Mouse (Mus musculus) mouse trophoblast stem cell (cell line): ENCODE data around the gene D930048N14Rik.
"Not testable (repeated sequence)": the region's sequence is repeated elsewhere in the genome, so short reads cannot be mapped to it uniquely, and the experiment has no call there.

ENCODE experiments used
- in situ Hi-C, 2 experiments: fragments of 300-500 bp; cut with MseI, MboI; formaldehyde crosslinking; loops; 2 replicates in 1 of 2; 3 replicates in 1 of 2; pipeline ENCODE4 v1.15.1; 2025

Gene D930048N14Rik

DNA sequence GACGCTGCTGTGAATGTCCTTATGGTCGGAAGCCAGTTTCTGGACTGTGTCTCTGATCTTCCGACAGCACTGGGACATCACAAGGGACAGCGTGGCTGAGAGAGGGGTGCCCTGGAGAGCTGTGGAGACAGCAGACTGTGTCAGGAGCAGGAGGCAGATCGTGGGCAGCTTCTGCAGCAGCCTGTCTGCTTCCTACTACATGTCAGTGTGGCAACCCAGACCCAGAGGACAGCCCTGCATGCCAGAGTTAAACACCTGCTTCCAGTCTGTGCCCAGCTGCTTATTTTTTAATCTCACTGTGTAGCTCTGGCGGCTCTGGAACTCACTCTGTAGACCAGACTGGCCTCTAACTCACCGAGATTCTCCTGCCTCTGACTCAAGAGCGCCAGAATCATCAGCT, 22.8 kb upstream of the D930048N14Rik start:
- in situ Hi-C loops = no loop called here

DNA sequence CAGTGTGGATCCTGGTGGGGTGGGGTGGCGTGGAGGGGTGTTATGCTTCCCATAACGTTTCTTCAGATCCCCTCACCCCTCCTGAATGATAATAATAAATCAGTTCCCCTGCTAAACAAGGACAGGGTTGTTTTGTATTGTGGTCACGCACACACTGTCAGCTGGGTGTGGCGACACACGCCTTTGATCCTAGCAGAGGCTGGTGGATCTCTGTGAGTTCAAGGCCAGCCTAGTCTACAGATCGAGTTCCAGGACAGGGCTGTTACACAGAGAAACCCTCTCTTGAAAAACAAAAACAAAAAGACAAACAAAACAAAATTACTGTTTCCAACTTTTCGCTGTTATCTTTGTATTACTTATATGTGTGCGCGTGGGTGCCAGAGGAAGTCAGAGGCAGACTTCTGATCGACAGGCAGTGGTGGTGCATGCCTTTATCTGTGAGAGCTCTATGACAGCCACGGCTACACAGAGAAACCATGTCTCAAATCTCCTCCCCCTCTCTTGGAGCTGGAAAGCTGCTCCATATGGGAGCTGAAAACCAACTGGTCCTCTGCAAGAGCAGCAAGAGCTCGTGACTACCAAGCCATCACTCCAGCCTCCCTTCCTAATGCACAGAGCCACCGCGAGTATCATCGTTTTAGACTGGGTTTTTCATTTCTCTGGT, 21.0 kb upstream of the D930048N14Rik start:
- in situ Hi-C loops = no loop called here

DNA sequence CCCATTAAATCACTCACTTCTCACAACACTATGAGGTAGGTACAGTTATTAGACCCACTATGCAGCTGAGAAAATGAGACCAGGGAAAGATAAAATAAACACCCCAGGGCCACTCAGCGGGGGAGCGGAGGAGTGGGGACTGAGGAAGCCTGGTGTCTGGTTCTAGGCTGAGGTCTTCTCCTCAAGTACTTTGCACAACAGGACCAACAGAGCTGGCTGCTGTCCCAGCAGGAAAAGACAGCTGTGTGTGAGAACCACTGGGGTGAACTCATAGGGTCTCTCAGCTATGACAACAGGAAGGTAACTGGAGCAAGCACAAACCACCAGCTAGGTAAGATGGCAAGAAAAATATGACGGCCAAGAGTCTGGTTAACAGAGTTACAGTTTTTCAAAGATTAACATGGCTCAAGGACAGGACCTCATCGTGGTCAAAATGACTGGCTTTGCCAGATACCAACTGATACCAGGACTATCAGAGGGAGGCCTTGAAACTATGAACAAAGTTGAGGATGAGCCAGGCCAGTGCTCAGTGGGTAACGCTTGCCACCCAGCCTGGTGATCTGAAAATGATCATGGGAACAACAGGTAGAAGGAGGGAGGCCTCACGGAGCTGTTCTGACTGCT, 18.5 kb upstream of the D930048N14Rik start:
- in situ Hi-C loops = no loop called here

DNA sequence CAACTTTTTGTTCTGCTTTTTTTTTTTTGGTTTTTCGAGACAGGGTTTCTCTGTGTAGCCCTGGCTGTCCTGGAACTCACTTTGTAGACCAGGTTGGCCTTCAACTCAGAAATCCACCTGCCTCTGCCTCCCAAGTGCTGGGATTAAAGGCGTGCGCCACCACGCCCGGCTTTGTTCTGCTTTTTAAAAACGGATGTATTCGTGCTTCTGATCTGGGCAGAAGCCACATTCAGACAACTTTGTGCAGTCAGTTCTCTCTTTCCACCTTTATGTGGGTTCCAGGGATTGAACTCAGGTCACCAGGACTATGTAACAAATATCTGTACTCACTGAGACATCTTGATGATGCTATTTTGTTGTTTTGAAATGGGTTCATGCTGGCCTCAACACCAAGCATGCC, 17.6 kb upstream of the D930048N14Rik start:
- in situ Hi-C loops = not testable (repeated sequence)

DNA sequence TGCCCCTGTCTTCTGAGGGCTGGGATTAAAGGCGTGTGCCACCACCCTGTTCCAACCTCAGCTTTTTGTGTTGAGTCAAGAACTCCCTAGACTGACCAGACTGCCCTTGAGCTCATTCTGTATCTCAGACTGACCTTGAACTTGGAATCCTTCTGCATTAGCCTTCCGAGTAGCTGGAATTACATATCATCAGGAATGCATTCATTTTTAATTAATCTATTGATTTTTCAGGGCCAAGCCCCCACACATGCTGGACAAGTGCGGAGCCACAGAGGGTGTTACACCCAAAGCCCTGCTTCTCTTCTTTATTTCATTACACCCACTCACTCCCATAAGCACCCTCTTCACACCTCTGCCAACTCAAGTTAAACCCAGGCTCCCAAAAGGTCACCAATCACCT, 17.0 kb upstream of the D930048N14Rik start:
- in situ Hi-C loops = no loop called here

DNA sequence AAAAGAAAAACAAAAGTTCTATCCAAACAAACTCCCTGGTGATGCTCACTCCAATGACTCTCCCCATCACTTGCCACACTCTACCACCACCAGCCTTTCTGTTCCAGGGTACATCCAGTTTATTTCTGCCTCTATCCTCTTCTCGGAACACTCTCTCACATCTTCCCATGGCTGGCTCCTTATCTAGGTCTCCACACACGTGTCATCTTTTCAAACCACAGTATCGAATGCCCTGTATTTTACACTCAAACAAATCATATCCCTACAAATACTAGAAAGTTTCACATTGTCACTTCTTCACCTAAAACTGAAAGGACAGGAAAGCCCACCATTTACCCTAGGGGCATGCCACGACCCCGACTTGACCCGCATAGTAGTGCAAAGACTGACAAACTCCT, 15.6 kb upstream of the D930048N14Rik start:
- in situ Hi-C loops = no loop called here

DNA sequence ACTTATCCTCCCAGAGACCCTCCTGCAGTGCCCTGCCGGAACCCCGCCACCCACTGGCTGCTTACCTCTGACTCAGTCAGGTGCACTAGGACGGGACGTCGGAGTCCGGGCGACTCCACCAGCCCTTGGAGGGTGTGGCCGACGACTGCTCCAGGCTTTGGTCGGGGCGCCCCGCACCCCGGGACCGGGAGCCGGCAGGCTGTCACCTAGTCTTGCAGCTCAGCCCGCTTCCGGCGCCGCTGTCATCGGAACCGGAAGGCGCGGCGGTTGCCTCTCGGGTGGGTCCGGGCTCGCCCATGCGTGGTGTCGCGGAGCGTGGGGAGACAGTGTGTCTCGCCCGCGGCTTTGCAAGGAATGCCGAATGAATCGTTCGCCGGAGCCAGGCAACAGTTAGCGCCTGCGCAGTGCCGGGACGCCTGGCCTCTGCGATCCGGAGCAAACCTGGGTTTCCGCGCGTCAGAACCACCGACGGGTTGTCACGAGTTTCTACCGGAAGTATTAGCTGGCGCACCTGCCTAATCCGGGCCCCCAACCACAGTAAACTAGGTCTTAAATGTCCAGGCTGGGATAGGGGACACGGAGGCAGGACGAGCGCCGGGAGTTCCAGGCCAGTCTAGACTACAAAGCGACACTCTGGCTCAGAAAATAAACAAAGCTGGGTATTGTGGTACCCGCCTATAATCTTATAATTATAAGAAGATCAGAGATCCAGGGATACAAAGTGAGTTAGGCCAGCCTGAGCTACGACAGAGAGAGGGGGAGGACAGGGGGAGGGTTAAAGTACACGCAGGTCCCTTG, 15.0 kb upstream of the D930048N14Rik start, which contains the start of gene Rmnd5b:
Rmnd5b (minus strand) TSS at position 372 of the 798 bp plus-strand sequence.
- in situ Hi-C loops = no loop called here

DNA sequence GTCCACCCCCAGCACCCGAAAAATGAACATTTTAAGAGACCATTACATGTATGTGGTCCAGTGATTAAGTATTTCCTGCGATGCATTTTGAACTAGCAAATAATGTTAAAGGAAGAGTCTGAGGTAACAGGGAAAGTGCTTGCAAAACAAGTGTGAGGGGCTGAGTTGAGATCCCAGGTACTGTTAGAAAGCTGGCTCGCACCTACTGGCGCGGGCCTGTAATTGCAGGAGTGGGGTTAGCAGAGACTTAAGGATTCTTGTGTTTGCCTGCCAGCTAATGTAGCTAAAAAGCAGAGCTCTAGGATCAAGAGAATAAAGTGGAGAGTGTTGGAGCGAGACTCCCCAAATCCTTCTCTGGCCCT, 14.4 kb upstream of the D930048N14Rik start:
- in situ Hi-C loops = no loop called here

DNA sequence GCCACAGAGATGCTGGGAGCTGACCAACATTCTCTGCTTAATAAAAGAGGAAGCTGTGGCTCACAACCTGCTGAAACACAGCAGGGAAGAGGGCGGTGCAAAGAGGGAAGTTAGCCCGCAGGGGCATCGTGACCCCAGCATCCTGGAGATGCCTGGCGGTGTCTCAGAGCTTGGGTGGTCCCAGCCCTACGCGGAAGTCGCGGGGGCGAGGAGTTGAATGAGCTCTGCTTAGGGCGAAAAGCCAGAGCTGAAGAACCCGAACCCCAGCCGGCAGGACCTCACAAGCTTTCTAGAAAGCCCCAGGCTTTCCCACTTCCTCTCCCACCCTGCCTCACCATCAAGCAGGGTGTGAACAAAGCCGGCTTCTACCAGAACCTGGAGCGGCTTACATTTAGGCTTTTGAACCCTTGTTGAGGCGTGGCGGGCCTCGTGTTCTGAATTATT, 12.8 kb upstream of the D930048N14Rik start:
- in situ Hi-C loops = no loop called here

DNA sequence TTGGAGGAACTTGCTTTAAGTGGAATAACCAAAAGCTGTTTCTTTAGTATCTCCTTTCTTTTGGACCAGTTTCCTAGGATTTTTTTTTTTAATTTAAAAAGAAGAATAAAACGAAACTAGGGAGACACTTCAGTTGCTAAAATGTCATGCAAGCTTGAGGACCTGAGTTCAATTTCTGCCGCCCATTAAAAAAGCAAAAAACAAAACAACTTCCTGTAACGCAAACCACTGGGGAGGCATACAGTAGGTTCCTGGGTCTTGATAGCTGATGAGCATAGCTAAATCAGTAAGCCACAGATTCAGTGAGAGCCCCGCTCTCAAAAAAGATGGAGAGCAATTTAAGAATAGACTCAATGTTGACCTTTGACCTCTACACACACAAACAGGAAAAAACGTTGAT, 12.3 kb upstream of the D930048N14Rik start:
- in situ Hi-C loops = no loop called here

DNA sequence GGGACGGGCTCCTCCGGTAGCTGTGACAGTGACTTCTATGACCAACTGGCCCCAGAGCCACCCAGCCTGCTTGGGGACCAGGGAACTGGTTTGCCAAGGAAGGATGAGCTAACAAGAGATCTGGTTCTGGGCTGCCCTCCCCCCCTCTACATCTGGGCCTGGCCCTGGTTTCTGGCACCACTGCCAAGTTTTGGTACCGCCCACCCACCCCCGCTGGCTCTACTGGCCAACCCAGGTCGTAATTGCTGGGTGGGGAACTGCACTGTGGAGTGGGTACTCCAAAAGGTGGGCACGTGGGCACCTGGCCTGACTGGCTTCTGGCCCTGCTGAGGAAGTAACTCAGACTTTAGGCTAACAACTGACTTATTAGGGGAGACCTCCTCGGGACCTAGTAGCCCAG, 10.0 kb upstream of the D930048N14Rik start:
- in situ Hi-C loops = no loop called here

DNA sequence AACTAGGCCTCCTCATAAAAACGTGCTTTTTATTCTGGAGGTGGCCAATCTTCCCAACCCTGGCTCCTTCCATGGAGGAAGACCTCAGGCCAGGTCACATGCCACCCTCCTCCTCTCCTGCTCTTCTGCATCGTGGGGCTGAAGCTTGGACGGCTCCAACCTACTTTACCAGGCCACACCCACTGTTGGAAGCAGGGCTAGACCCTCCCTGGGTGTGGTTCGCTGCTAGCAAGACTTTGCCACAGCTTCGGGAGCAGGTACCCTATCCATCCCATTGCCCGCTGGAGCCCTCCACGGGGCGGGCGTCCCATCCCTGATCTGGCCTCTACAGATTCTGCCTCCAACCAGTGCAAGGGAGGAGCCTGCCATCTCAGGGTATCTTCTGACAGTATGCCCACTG, 7.6 kb upstream of the D930048N14Rik start:
- in situ Hi-C loops = no loop called here

DNA sequence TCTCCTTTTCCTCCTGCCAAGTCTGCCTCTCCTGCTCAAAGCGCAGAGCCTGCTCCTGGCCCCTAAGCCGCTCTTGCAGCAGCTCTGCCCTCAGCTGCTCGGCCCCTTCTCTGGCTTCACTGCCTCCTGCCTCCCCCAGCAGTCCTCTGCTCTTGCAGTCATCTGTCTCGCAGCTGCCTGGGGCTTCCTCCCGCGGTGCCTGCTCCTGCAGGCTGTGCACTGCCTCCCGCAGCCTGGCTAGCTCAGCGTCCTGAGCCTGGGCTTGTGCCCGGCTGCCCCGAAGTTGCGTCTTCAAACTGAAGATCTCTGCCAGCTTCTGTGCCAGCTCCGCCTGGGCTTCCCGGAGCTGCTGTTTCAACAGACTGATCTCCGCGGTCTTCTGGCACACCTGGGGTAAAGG, 7.0 kb upstream of the D930048N14Rik start:
- in situ Hi-C loops = no loop called here

DNA sequence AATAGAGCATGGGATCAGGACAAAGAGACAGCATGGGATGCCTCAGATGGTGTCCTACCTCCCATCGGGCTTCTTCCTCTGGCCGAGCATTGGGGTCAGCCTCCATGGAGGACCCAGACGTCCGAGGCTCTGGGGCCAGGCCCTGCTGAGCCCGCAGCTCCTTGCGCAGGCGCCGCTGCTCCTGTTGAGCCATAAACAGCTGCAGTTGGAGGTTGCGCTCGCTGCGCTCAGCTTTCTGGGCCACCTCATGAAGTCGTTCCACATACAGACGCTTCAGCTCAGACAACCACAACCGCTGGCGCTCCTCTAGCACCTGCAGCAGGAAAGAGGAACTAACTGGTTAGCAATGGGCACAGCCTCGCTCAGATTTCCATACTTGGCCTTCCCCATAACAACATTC, 6.5 kb upstream of the D930048N14Rik start:
- in situ Hi-C loops = no loop called here

DNA sequence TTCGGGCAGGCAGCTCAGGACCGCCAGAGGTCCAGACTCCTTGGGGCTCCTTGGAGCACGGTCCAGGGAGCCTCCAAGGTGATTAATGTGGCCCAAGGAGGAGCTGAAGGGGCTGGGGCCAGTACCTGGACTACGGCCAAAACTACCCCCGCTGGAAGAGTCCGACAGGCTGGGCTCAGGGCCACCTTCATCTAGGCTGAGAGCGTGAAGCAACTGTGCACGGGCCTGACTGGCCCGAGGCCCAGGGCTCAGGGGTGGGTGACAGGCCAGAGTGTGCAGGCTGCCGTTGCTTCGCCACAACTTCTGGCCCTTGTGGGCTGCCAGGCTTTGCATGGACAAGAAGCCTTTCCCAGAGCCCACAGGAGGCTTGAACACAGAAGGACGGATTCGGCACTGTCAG, 5.5 kb upstream of the D930048N14Rik start:
- in situ Hi-C loops = no loop called here

DNA sequence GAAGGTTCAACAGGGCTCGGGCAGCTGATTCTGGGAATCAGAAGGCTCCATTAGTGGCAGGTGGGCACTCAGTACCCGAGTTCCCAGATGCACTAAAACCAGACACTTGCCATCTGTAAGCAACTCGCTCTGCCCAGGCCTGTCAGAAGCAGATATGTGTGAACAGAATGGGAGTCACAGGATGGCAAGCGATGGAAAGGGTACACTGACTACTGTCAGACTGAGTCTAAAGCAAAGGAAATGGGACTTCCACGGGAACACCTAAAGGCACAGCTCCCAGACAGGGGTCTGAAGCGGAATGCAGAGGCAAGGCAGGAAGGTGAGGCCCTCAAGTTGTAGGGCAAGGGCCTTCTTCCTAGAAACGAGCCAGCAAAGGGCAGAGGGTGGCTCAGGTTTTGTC, 4.5 kb upstream of the D930048N14Rik start:
- in situ Hi-C loops = no loop called here

DNA sequence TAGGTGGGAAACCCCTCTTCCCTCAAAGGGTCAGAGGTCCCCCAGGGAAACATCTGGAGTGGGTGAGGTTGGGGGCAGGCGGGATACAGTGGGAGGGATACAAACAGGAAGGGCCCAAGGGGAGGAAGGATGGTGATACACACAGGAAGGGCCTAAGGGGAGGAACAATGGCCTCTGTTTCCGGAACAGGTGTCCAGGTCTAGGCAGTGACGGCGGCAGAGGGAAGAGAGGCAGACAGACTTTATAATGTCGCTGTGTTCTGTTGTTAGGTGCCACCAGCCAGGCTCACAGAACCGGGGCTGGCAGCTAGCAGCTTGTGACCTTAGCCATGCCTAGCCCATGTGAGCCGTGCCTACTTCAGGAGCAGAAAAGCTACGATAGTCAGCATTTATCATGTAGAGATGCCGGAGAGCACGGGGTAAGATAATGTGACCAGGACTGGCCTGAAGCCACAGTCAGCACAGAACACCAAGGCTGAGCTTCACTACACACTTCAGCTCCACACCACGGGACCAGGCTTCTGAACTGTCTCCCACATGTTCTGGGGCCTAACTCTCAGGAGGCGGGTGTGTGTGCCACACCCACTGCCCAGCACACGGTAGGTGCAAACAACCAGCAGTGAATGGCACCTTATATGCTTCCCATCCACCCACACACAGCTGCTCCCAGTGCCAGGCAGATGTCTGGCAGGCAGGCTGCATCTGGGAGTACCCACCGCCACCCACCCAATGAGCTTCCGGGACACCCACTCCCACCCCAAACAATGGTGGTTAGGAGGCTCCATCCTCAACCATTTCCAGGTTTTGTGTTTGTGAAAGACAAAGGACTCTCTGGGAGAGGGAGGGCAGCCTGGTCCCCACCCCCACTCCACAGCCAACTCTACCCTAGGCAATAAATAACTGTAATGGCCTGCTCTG, 3.7 kb upstream of the D930048N14Rik start:
- in situ Hi-C loops = no loop called here

DNA sequence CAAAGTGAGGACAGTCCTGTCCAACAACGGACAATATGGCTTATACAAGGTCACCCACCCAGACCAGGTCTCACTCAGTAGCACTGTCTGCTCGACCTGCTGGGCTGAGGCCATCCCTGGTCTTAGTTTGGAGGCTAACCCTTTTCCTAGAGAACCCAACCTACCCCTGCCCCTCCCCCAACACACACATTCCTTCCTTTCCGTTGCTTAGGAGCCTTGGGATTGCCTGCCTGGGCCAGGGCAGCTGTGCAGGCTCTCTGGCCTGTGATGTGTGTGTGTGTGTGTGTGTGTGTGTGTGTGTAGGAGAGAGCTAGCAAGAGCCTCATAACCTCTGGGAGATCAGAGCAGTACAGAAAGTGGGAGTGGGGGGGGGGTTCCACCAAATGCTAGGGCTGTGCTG, 2.2 kb upstream of the D930048N14Rik start:
- in situ Hi-C loops = no loop called here

DNA sequence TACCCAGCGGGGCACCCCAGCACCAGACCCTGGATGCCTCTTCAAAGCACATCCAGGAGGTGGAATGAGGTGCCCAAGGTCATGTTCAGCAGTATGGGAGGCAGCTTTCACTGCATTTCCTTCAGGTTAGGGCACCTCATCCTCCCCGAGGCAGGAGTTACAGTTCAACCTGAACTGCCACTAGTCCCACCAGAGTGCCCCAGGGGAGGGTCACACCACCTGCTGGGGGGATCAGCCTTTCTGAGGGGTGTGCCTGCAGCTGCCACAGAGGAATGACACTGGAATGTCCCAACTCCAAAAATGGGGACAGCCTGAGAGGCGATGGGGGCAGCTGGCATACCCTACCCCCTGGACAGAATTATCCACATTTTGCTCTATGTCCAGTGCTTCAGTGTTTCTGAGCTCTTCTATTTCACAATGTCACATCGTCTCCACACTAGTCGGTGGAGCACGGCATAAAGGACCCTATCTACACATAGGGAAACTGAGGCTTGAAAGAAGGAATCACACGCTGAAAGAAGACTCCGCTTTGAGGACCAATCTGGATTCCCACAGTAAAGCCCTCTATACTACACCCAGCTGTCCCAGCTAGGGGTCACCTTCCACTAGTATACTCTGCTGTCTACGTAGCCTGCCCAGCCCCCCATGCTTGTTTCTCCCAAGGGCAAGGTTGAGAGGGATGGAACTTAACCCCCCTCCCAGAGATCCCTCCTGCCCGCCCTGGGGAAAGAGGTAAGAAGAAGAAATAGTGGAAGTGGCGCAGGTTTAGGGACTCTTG, 1.5 kb upstream of the D930048N14Rik start:
- in situ Hi-C loops = no loop called here

DNA sequence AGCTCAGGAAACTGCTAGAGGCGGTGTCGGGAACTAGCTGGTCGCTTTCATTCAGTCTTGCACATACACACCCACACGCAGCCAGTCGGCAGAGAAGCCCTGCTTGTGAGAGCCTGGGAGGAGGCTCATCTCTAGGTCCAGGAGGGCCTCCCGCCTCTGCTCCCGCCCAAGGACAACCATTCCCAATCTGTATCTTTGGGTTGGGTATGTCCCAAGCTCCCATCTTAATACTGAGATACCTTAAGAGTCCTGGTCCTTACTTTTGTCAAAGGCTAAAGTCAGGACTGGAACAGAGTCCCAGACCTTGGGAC, 910 bp upstream of the D930048N14Rik start:
- in situ Hi-C loops = no loop called here

DNA sequence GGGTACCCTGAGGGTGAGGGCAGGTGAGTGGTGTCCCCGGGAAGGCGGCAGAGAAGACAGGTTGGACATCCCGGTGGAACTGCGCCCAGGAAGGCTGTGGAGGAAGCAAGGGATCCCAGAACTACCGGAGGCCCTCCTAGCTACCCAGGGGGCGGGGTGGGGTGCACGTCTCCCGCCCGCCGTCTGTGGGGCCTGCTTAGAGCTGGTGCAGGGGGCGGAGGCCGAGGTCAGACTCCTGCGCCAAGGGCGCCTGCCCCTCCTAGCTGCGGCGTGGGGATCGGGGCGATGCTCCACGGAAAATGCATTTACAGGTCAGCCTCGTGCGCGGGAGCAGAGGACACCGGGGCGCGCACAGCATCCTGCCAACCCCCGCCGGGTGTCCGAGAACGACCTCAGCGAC, 493 bp upstream of the D930048N14Rik start:
- in situ Hi-C loops = no loop called here
